Mouse (Mus musculus) regulatory T cell (primary cell): ENCODE measurements at regions not wholly inside any gene's neighbourhood (a gene's known extent, or its start where the extent isn't known, plus 50 kb on each side); places are given as distances from the start of the nearest gene placed in this dataset.

Experiments
- in situ Hi-C: fragments of 300-600 bp; cut with MboI, MseI; formaldehyde crosslinking; loops from one replicate; pipeline ENCODE4 v1.15.1; 2025; ENCODE audit warnings: high pct_unique_total_duplicates

GRCm38 (mm10) chr3:7306800-7307199 is 686.6 kb upstream of the 1700008P02Rik start:
- in situ Hi-C loops = no loop called here

GRCm38 (mm10) chr3:7298511-7298910 is 678.3 kb upstream of the 1700008P02Rik start:
- in situ Hi-C loops = no loop called here

GRCm38 (mm10) chr3:7291026-7291425 is 670.8 kb upstream of the 1700008P02Rik start:
- in situ Hi-C loops = no loop called here

- in situ Hi-C loops = no loop called here
These were observed 637.3 kb upstream of the 1700008P02Rik start for GRCm38 (mm10) chr3:7257591-7257990.

- in situ Hi-C loops = no loop called here
These were observed 628.1 kb upstream of the 1700008P02Rik start for GRCm38 (mm10) chr3:7248337-7248736.

GRCm38 (mm10) chr3:7229769-7230168 is 609.5 kb upstream of the 1700008P02Rik start:
- in situ Hi-C loops = no loop called here

GRCm38 (mm10) chr3:7188531-7188930 is 568.3 kb upstream of the 1700008P02Rik start:
- in situ Hi-C loops = loop anchor here (10.0 kb wide), 1 partner anchor 1634 kb away; no protein-coding TSS in a partner anchor

GRCm38 (mm10) chr3:7166596-7166995 is 546.4 kb upstream of the 1700008P02Rik start:
- in situ Hi-C loops = no loop called here

- in situ Hi-C loops = no loop called here
These were observed 518.8 kb upstream of the 1700008P02Rik start for GRCm38 (mm10) chr3:7138996-7139395.

GRCm38 (mm10) chr3:7134714-7135113 is 514.5 kb upstream of the 1700008P02Rik start:
- in situ Hi-C loops = no loop called here
